Mouse (Mus musculus) embryonic facial prominence, embryonic 14.5 days (tissue): Measurements from ENCODE around the gene Atad2b. TPM values are rescaled to one million over a fixed set of nuclear protein-coding genes. Genes with fewer than 3 reads are reported as not detected.
A peak's percentile ranks its signal among the peaks of the same experiment; 100 is the strongest.

Experiments used
- ATAC-seq: fragments of 200-750 bp; cut with Nextera tagmentation; 2 replicates; pipeline ENCODE4 v1.8.0; 2017; ENCODE audit warnings: low read depth, moderate number of reproducible peaks, moderate TSS enrichment
- DNase-seq: peaks from one replicate; pipeline ENCODE4 v3.0.0-alpha.2; 2015; ENCODE audit warnings: low spot score
- H3K27ac ChIP-seq: fragments of 300-500 bp; sonication (generic); replicated peaks from 2 replicates; pipeline ENCODE4 v1.5.1; 2014; ENCODE audit warnings: low read depth, mild to moderate bottlenecking, low read length, moderate library complexity
- H3K27me3 ChIP-seq: fragments of 300-500 bp; sonication (generic); replicated peaks from 2 replicates; pipeline ENCODE4 v1.6.1; 2014; ENCODE audit warnings: low read length; ENCODE audit not compliant: control insufficient read depth, insufficient read depth
- H3K36me3 ChIP-seq: fragments of 300-500 bp; sonication (generic); 2 replicates; pipeline ENCODE4 v1.6.1; 2014; ENCODE audit warnings: low read length, mixed read lengths; ENCODE audit not compliant: control insufficient read depth, insufficient read depth
- H3K4me1 ChIP-seq: fragments of 300-500 bp; sonication (generic); 2 replicates; pipeline ENCODE4 v1.6.1; 2014; ENCODE audit warnings: antibody characterized with exemption, low read length; ENCODE audit not compliant: control insufficient read depth, insufficient read depth
- H3K4me2 ChIP-seq: fragments of 300-500 bp; sonication (generic); 2 replicates; pipeline ENCODE4 v1.6.1; 2014; ENCODE audit warnings: low read depth, mild to moderate bottlenecking, low read length, moderate library complexity, mixed read lengths
- H3K4me3 ChIP-seq: fragments of 300-500 bp; sonication (generic); 2 replicates; pipeline ENCODE4 v1.5.1; 2014; ENCODE audit warnings: low read depth, mild to moderate bottlenecking, low read length
- H3K9ac ChIP-seq: fragments of 300-500 bp; sonication (generic); 2 replicates; pipeline ENCODE4 v1.6.1; 2014; ENCODE audit warnings: low read depth, mild to moderate bottlenecking, low read length, moderate library complexity, mixed read lengths
- H3K9me3 ChIP-seq: fragments of 300-500 bp; sonication (generic); 2 replicates; pipeline ENCODE4 v1.6.1; 2016; ENCODE audit warnings: low read length; ENCODE audit not compliant: control insufficient read depth
- WGBS: fragments of 180-500 bp; shearing (Covaris S2); extraction: QIAGEN DNeasy Blood & Tissue Kit; methylation state at CpG from one replicate; pipeline ENCODE4 v1.1.7; 2014; 5-methylcytosine and 5-hydroxymethylcytosine counted together
- polyA plus RNA-seq: library from polyadenylated mRNA; unstranded; fragments of >200 nt; fragmentation: Nextera tagmentation; extraction: Ambion mirVana; gene quantifications from 2 replicates; pipeline ENCODE4 v1.2.1, GENCODE M21; 2014

The Atad2b gene
- polyA plus RNA-seq, 1 experiment from 2014 or later = 14.7 TPM

DNA sequence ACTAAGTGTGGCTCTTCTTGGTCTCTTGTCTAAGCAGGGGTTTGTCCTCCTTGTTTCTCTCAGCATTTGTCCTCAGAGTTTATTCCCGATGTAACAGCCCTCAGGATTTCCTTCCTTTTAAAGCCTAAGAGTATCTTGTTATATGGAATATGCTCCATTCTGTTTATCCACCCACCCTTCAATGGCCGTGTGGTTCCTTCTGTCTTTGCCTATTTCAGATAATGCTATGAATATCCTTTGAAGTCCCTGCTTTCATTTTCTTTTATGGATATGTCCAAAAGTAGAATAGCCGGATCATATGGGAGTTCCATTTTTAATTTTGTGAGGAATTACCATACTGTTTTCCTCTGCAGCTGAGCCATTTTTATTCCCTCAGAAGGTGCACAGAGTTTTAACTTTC is 153.0 kb downstream of the Atad2b start:
- Histone ChIP-seq H3K9ac (no peak overlapping the region), H3K4me1 (no peaks in the 10 kb centered on the region), H3K27ac (no peak overlapping the region), H3K4me2 (no peak overlapping the region), H3K36me3 (no peaks in the 10 kb centered on the region), H3K9me3 (no peaks in the 10 kb centered on the region), H3K4me3 (no peak overlapping the region), H3K27me3 (no peaks in the 10 kb centered on the region)
- no peak for ATAC-seq
- no peak for DNase-seq
- 73% methylated on average over 3 of the region's 3 CpGs for WGBS

DNA sequence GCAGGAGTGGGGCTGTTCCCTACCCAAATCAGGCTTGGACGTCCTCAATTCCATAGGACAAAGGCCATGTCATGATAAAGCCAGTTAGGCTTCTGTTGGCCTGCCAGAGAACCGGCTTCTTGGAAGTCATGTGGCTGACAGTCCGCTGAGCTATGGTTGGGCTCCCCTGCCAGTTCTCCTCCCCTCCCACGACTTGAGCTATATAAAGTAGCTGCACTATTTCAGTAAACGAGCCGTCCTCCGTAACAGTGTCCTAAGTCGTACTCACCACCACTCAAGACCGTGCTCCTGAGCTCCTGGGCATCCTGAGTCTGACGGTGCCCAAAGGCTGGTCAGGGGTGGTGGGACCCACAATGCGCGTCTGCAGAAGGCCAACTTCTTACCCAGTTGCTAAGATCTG is 156.0 kb downstream of the Atad2b start:
- no peaks in the 10 kb centered on the region for H3K36me3 ChIP-seq
- H3K27ac ChIP-seq = no peak overlapping the region
- ATAC-seq = no peak
- no peak overlapping the region for H3K9ac ChIP-seq
- no peaks in the 10 kb centered on the region for H3K9me3 ChIP-seq
- no peaks in the 10 kb centered on the region for H3K4me1 ChIP-seq
- H3K4me3 ChIP-seq = no peak overlapping the region
- H3K27me3 ChIP-seq = no peaks in the 10 kb centered on the region
- H3K4me2 ChIP-seq = no peak overlapping the region
- 86% methylated on average over 12 of the region's 12 CpGs for WGBS
- no peak for DNase-seq

DNA sequence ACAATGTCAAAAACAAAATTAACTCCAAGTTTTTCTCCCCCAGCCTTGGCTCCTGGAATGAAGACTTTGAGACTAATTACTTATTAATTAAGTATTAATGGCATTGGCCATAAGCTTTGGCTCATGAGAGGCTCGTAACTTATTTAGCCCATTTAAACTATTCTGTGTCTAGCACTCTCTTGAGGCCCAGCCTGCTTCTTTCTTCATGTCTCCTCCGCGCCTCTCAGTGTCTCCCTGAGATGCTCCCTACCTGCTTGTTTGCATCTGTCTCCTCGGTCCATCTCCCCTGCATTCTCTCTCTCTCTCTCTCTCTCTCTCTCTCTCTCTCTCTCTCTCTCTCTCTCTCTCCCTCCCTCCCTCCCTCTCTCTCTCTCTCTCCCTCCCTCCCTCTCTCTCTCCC is 164.3 kb downstream of the Atad2b start:
- 88% methylated on average over 4 of the region's 4 CpGs for WGBS
- H3K4me2 ChIP-seq = no peak overlapping the region
- no peak overlapping the region for H3K27ac ChIP-seq
- no peak for DNase-seq
- H3K36me3 ChIP-seq = peaks cover 35% of the 10 kb centered on the region
- H3K27me3 ChIP-seq = no peaks in the 10 kb centered on the region
- H3K9ac ChIP-seq = no peak overlapping the region
- ATAC-seq = no peak
- H3K4me1 ChIP-seq = no peaks in the 10 kb centered on the region
- H3K4me3 ChIP-seq = no peak overlapping the region
- H3K9me3 ChIP-seq = no peaks in the 10 kb centered on the region

DNA sequence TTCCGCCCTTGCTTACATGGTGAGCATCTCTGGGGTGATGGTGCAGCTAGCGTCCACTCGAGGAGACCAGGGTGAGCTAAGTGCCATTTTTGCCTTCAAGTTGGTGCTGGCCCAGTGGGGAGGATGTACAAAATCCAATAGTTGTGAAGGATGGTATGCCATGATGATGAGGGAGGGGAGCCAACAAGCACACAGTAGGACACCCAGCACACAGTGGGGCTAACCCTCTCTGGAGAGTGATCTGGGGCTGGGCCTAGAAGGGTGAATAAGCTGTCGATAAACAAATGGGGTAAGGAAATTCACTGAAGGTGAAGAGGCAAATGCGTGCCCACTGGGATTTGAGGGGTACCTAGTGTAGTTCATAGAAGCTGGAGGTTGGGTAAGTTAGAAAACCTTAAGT is 167.6 kb downstream of the Atad2b start:
- H3K36me3 ChIP-seq = peaks cover 40% of the 10 kb centered on the region
- H3K27me3 ChIP-seq = no peaks in the 10 kb centered on the region
- H3K27ac ChIP-seq = no peak overlapping the region
- ATAC-seq (no peak), DNase-seq (no peak)
- WGBS = 93% methylated on average over 5 of the region's 5 CpGs
- no peaks in the 10 kb centered on the region for H3K9me3 ChIP-seq
- no peak overlapping the region for H3K4me2 ChIP-seq
- no peak overlapping the region for H3K4me3 ChIP-seq
- H3K9ac ChIP-seq = no peak overlapping the region
- peaks cover 10% of the 10 kb centered on the region; the same call in 1 of the 2 replicates for H3K4me1 ChIP-seq

- Histone ChIP-seq H3K9me3 (no peaks in the 10 kb centered on the region), H3K9ac (no peak overlapping the region), H3K4me2 (no peak overlapping the region), H3K36me3 (peaks cover 28% of the 10 kb centered on the region), H3K4me3 (no peak overlapping the region), H3K4me1 (peaks cover 10% of the 10 kb centered on the region; the same call in 1 of the 2 replicates), H3K27me3 (no peaks in the 10 kb centered on the region), H3K27ac (0 out of 2 replicates have a peak overlapping the region, but pooled peaks have one; percentile 2)
- WGBS = 30% methylated on average over 10 of the region's 10 CpGs
- DNase-seq (peak; percentile 89), ATAC-seq (no peak; the same call in 1 of the 2 replicates)
Measured at GRCm38 (mm10) chr12:5087787-5088519, 170.8 kb downstream of the Atad2b start.

DNA sequence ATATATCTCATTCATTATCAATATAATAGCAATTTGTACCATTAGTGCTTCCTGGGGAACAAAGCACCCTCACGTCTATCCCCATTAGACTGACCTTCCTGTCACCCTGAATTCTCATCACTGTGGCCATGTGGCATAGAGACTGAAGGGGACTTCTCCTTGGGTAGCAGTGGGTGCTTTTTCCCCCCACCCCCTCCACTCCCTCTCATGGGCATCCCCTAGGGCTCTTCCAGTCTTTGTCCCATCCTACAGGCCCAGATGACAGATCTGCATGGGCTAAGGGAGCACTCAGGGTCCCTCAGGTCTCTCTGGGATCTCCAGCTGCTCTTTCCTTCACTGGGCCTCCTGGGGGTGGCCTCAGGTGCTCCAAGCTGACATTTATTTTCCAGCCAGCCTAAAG is 171.5 kb downstream of the Atad2b start:
- WGBS = 40% methylated on average over 1 of the region's 1 CpGs
- ATAC-seq = no peak; the same call in 1 of the 2 replicates
- peaks cover 10% of the 10 kb centered on the region; the same call in 1 of the 2 replicates for H3K4me1 ChIP-seq

More for the DNA sequence above, 171.5 kb downstream of the Atad2b start:
- H3K4me2 ChIP-seq = no peak overlapping the region
- no peak for DNase-seq
- H3K36me3 ChIP-seq = peaks cover 21% of the 10 kb centered on the region
- no peaks in the 10 kb centered on the region for H3K9me3 ChIP-seq
- H3K4me3 ChIP-seq = no peak overlapping the region
- no peak overlapping the region for H3K9ac ChIP-seq
- no peaks in the 10 kb centered on the region for H3K27me3 ChIP-seq
- no peak overlapping the region for H3K27ac ChIP-seq

Other genes starting within 250 kb of the Atad2b start
- gene Fam228a, start 178.9 kb upstream of the Atad2b start, polyA plus RNA-seq = 0.25 and 0.56 TPM in 2 replicates
- gene Pfn4, start 148.3 kb upstream of the Atad2b start, polyA plus RNA-seq = 5.0 and 5.4 TPM in 2 replicates
- 3.2 and 4.9 TPM in 2 replicates for gene Fam228b, start 148.1 kb upstream of the Atad2b start, polyA plus RNA-seq
- gene Sf3b6, start 99.8 kb upstream of the Atad2b start, polyA plus RNA-seq = 245 and 248 TPM in 2 replicates
- gene Fkbp1b, start 75.8 kb upstream of the Atad2b start, polyA plus RNA-seq = 33.4 and 38.0 TPM in 2 replicates
- 10.4 and 11.7 TPM in 2 replicates for gene Wdcp, start 74.0 kb upstream of the Atad2b start, polyA plus RNA-seq
- 0.70 and 0.87 TPM in 2 replicates for gene Mfsd2b, start 43.0 kb upstream of the Atad2b start, polyA plus RNA-seq
- gene Ubxn2a, start 9.6 kb upstream of the Atad2b start, polyA plus RNA-seq = 20.3 and 23.3 TPM in 2 replicates